Mouse (Mus musculus) liver, adult 10 weeks (tissue): ENCODE measurements around the gene Ndc80. TPM values are rescaled to one million over a fixed set of nuclear protein-coding genes. Genes with fewer than 3 reads are reported as not detected.

Source experiments
- polyA plus RNA-seq: library from polyadenylated mRNA; stranded (reverse); fragments of 350-450 nt; fragmentation: Illumina TruSeq; extraction: RNeasy Lipid Tissue Mini Kit (QIAGEN cat#74804); gene quantifications from one replicate; pipeline ENCODE4 v1.2.3, GENCODE M21; 2014; ENCODE audit warnings: low read depth, low replicate concordance

The Ndc80 gene
- 0.34 TPM for polyA plus RNA-seq

DNA sequence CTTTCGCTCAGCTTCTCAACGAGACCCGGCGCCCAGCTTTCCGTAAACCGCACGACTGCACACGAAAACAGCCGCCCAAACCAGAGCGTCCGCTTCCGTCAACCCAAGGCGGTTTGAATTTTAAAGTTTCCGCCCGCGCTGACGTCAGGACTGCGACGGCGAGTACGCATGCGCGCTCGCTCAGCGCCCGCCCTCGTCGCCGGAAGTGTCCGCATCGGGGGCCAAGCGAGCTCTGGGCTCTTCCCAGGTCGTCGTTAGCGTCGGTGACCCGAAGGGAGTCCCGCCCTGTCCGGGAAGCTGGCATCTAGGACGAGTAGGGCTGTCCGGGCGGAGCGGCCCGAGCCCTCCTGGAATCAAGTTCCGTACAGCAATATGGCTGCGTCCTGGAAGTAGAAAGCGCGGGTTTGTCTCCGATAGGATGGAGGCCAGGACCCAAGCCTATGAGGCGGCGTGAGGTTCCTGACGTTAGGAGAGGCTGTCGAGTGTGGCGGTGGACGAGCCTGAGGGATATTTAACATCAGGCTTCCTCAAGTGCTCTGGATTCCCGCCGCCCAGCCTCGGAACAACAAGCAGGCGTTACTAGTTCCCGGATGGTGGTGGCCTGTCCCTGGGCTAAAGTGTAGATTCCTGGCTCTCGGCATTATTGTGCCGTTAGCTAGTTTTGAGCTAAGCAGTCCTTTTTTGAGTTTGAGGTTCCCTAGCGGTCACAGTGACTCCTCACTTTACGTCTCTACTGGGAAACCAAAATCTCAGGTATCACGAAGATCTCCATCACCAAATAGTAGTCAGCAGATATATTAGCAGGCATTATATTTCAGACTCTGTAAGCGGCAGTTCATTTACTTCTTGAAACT, at the start of gene Ndc80:
TSS of gene Ndc80 (minus strand) at position 147 of the 854 bp plus-strand sequence.

GRCm38 (mm10) chr17:71551757-71552451, 25.2 kb upstream of the Ndc80 start, which contains the start of gene Spdya:
Spdya (plus strand) TSS chr17:71552061.

DNA sequence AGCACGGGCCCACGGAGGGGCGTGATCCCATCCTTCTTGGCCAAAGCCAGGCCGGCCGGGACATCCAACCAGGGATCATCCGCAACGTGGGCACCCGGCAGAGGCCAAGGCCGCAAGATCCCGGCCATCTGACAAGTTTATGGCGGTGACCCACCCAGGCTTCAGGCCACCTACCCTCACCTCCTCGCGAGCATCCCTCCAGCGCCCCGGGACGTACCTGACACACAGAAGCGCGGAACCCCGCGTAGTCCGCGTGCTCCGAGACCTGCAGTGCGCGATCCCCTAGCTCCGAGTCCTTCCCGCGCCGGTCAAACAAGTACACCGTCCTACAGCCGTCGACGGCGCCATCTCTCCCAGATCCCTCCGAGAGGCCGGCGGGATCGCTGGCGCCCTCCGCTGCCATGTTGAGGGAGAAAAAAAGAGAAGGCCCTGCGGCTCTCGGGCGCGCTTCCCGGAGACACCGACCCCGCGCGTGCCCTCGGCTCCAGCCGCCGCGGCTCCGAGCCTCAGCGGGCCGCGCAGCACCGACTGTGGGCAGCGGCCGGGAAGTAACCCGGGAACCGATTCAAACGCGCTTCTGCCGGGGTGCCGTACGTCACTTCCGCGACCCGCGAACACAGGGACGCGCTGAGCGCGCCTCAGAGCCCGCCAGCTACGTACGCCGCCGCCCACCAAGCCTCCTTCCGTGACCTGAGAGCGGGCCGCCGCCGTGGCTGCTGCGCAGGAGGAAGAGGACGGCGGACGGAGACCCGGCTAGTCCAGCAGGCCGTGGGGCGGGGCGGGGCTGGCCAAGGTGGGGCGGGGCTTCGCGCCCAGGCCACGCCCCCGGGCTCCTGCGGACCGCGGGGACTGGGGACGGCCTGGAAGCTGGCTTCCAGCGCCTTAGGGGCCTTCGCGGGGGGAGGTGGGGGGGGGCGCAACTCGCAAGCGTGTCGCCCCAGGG, 51.6 kb downstream of the Ndc80 start, which contains the start of gene Smchd1:
TSS of gene Smchd1 (minus strand) at position 582 of the 943 bp plus-strand sequence.

DNA sequence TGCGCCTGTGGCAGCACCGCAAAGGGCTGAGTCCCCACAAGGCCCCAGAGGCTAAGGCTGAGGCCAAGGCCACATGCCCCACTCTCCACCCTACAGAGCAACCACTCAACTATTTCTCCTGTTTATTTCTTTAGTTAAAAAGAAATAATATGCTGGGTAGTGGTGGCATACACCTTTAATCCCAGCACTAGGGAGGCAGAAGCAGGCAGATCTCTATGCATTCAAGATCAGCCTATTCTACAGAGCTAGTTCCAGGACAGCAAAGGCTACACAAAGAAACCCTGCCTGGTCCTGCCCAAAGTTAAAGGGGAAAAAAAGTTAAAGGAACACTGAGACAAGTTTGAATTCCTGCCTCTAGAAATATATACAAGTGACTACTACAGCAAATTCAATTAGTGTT, 66.8 kb downstream of the Ndc80 start, which contains the start of gene Gm4707:
TSS of gene Gm4707 (minus strand) at position 101 of the 400 bp plus-strand sequence.

Other genes with a start within 250 kb of the Ndc80 start
- gene Emilin2, start 214.9 kb downstream of the Ndc80 start, polyA plus RNA-seq: 1.0 TPM
- gene Gm4707, start 66.9 kb downstream of the Ndc80 start, polyA plus RNA-seq: not detected
- gene Smchd1, start 51.5 kb downstream of the Ndc80 start, polyA plus RNA-seq: 16.6 TPM
- not detected for gene Spdya, start 25.2 kb upstream of the Ndc80 start, polyA plus RNA-seq
- gene Wdr43, start 89.0 kb upstream of the Ndc80 start, polyA plus RNA-seq: 41.4 TPM
- not detected for gene Togaram2, start 146.4 kb upstream of the Ndc80 start, polyA plus RNA-seq
- not detected for gene Pcare, start 226.0 kb upstream of the Ndc80 start, polyA plus RNA-seq
- 0.72 TPM for gene Clip4, start 241.6 kb upstream of the Ndc80 start, polyA plus RNA-seq